Mouse (Mus musculus) liver, postnatal 0 days (tissue): ENCODE results near the gene Gm10320. TPM values are rescaled to one million over a fixed set of nuclear protein-coding genes. Genes with fewer than 3 reads are reported as not detected.

Experiments used
- ATAC-seq: fragments of 200-750 bp; cut with Nextera tagmentation; 2 replicates; pipeline ENCODE4 v1.8.0; 2017; ENCODE audit warnings: mild to moderate bottlenecking, moderate library complexity
- DNase-seq: peaks from one replicate; pipeline ENCODE4 v3.0.0-alpha.2; 2016
- H3K27ac ChIP-seq: fragments of 300-500 bp; sonication (generic); 2 replicates; pipeline ENCODE4 v1.5.1; 2014; ENCODE audit warnings: antibody characterized with exemption, moderate library complexity, mild to moderate bottlenecking, low read depth
- H3K27me3 ChIP-seq: fragments of 300-500 bp; sonication (generic); 2 replicates; pipeline ENCODE4 v1.6.1; 2014; ENCODE audit warnings: low read length, control low read depth, mixed read lengths; ENCODE audit not compliant: insufficient read depth
- H3K36me3 ChIP-seq: fragments of 300-500 bp; sonication (generic); replicated peaks from 2 replicates; pipeline ENCODE4 v1.6.1; 2014; ENCODE audit warnings: mild to moderate bottlenecking, control low read depth, low read length, moderate library complexity, mixed read lengths; ENCODE audit not compliant: insufficient read depth
- H3K4me1 ChIP-seq: fragments of 300-500 bp; sonication (generic); 2 replicates; pipeline ENCODE4 v1.6.1; 2014; ENCODE audit warnings: antibody characterized with exemption, mild to moderate bottlenecking, control low read depth; ENCODE audit not compliant: insufficient read depth
- H3K4me2 ChIP-seq: fragments of 300-500 bp; sonication (generic); 2 replicates; pipeline ENCODE4 v1.6.1; 2014; ENCODE audit warnings: low read depth, mild to moderate bottlenecking, low read length, moderate library complexity, mixed read lengths
- H3K4me3 ChIP-seq: fragments of 300-500 bp; sonication (generic); 2 replicates; pipeline ENCODE4 v1.5.1; 2014; ENCODE audit warnings: low read depth, low read length
- H3K9ac ChIP-seq: fragments of 300-500 bp; sonication (generic); replicated peaks from 2 replicates; pipeline ENCODE4 v1.6.1; 2014; ENCODE audit warnings: mild to moderate bottlenecking, moderate library complexity
- H3K9me3 ChIP-seq: fragments of 300-500 bp; sonication (generic); 2 replicates; pipeline ENCODE4 v1.6.1; 2016; ENCODE audit warnings: mild to moderate bottlenecking, control low read depth, low read length, mixed read lengths
- CTCF ChIP-seq: sonication (generic); IDR thresholded peaks from 2 replicates; pipeline ENCODE4 v1.5.1; 2016; ENCODE audit warnings: antibody characterized with exemption, low read depth
- EP300 ChIP-seq: IDR thresholded peaks from 2 replicates; pipeline ENCODE4 v1.6.1; 2016; ENCODE audit warnings: antibody characterized with exemption, low read depth, mild to moderate bottlenecking
- WGBS: fragments of 180-500 bp; shearing (Covaris S2); extraction: QIAGEN DNeasy Blood & Tissue Kit; methylation state at CpG from one replicate; pipeline ENCODE4 v1.1.7; 2014; ENCODE audit not compliant: insufficient replicate concordance; 5-methylcytosine and 5-hydroxymethylcytosine counted together
- polyA plus RNA-seq: library from polyadenylated mRNA; unstranded; fragments of >200 nt; fragmentation: Nextera tagmentation; extraction: Ambion mirVana; gene quantifications from 2 replicates; pipeline ENCODE4 v1.2.1, GENCODE M21; 2015

Gene Gm10320
- polyA plus RNA-seq, 1 experiment from 2014 or later = 0.63 TPM

DNA sequence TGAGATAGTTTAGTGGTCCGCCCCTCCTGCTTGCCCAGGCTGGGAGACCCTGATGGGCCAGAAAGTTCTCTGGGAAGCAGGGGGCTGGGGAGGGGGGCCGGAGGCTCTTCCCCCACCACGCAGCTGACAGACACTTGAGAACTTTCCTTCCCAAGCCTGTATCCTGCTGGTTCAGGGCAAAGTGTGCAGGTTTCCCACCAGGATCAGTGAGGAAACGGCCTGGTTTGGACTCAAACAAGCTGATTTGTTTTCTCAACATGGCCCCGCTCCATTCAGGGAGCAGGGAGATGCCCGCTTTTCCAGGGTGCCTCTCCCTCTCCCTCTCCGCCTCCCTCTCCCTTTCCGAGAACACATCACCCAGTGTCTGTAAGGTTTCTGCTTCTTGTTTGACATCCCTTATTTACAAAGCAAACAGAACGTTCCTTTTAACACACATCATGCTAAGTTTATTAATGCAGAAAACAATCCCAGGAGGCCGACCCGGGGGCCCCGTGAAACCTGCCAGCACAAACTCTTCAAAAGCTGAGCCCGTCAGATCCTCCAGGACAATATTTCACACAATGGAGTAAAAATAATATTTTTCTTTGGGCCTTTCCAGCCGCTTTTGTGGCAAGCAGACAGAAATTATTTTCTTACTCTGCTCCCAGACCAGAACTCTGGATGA lies 15.5 kb downstream of the Gm10320 start:
- no peak overlapping the region for H3K27ac ChIP-seq
- no peak for ATAC-seq
- 53% methylated on average over 14 of the region's 14 CpGs for WGBS
- H3K27me3 ChIP-seq = 0 out of 2 replicates have a peak, but pooled peaks cover 6% of the 10 kb centered on the region
- no peaks in the 10 kb centered on the region for H3K9me3 ChIP-seq
- H3K9ac ChIP-seq = no peak overlapping the region
- H3K4me1 ChIP-seq = no peaks in the 10 kb centered on the region
- no peak overlapping the region for H3K4me3 ChIP-seq
- no peaks in the 10 kb centered on the region for H3K36me3 ChIP-seq
- DNase-seq = no peak
- TF ChIP-seq CTCF (no peak), EP300 (no peak)
- no peak overlapping the region for H3K4me2 ChIP-seq

DNA sequence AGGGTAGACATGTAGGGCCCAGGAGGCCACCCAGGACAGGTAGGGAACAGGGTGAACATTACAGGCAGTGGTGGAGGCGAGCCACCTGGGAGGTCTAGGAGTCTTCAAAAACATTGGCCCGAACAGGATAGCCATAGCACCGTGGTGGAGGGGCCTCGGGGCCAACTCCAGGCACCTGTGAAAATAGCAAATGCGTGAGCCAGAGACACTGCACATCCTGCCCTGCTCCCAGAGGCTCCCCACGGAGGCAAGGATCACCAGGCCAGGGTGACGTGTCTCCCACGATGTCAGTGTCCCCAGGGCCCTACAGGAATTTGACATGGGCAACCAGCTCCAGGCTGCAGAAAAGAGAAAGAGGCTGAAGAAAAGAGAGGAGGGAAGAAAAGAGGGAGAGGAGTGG lies 16.1 kb downstream of the Gm10320 start:
- Histone ChIP-seq H3K9me3 (no peaks in the 10 kb centered on the region), H3K4me1 (no peaks in the 10 kb centered on the region), H3K9ac (no peak overlapping the region), H3K4me3 (no peak overlapping the region), H3K27ac (no peak overlapping the region), H3K27me3 (0 out of 2 replicates have a peak, but pooled peaks cover 6% of the 10 kb centered on the region), H3K36me3 (no peaks in the 10 kb centered on the region), H3K4me2 (no peak overlapping the region)
- ATAC-seq (no peak), DNase-seq (no peak)
- 46% methylated on average over 8 of the region's 8 CpGs for WGBS
- TF ChIP-seq EP300 (no peak), CTCF (no peak)

DNA sequence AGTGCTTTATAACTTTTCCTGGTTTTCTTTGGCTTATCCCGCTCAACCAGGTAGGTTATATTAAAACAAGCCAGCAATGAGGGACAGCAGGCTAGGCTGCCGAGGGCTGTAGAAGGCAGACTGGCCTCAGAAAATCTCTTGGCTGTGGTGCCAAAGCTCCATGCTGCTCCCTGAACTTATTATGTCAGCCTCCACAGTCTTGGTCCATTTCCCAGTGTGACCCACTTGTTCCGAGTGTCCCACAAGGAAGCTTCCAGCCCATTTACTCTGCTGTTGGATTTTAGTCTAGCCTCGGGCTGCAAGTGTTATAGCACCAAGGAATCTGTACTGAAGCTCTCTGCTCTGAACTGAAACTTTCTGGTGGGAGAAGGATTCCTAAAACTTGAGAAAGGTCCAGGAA lies 18.8 kb downstream of the Gm10320 start:
- ATAC-seq = no peak

DNA sequence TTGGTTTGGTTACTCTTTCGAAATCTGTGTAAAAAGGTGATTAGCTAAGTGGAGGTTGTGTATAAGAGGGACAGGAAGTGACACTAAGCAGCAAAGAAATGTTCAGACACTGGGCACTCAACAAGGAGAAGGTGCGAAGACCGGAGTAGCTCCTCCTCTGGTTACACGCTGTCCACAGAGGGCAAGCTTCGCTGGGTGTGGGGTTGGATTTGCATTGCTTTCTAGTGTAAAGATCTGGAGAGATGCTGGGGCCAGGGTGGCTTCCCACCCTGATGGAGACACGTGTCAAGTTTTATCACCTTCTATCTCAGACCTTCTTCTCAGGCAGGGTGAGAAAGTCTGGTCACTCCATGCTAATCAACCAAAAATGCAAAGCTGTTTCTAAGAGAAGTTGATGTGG lies 20.0 kb downstream of the Gm10320 start:
- TF ChIP-seq EP300 = no peak
- TF ChIP-seq CTCF = no peak
- DNase-seq (no peak), ATAC-seq (no peak)
- Histone ChIP-seq H3K4me1 (no peaks in the 10 kb centered on the region), H3K4me2 (no peak overlapping the region), H3K27me3 (0 out of 2 replicates have a peak, but pooled peaks cover 6% of the 10 kb centered on the region), H3K36me3 (no peaks in the 10 kb centered on the region), H3K4me3 (no peak overlapping the region), H3K9ac (no peak overlapping the region), H3K27ac (no peak overlapping the region), H3K9me3 (no peaks in the 10 kb centered on the region)
- 53% methylated on average over 6 of the region's 6 CpGs for WGBS

More for the DNA sequence above, 18.8 kb downstream of the Gm10320 start:
- Histone ChIP-seq H3K27ac (no peak overlapping the region), H3K9me3 (no peaks in the 10 kb centered on the region), H3K4me1 (no peaks in the 10 kb centered on the region), H3K9ac (no peak overlapping the region), H3K4me3 (no peak overlapping the region), H3K4me2 (no peak overlapping the region), H3K36me3 (no peaks in the 10 kb centered on the region), H3K27me3 (0 out of 2 replicates have a peak, but pooled peaks cover 6% of the 10 kb centered on the region)
- WGBS = 70% methylated on average over 4 of the region's 4 CpGs
- DNase-seq = no peak
- TF ChIP-seq EP300 (no peak), CTCF (no peak)

DNA sequence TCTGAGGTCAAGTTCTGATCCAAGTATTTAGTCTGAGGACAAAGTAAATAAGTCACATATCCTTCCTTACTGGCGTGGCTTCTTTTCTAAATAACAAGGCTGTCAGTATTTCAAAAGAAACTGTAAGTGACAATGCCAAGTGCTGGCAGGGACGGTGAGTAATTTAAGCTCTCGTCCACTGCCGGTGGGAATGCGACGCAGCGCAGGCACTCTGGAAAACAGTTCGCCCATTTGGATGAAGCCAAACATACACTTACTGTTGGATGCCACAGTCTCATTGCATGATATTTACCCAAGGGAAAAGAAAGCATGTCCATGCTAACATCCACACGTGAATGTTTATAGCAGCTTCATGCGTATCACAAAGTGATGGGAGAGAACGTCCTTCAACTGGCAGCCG lies 21.5 kb downstream of the Gm10320 start:
- Histone ChIP-seq H3K27ac (no peak overlapping the region), H3K27me3 (0 out of 2 replicates have a peak, but pooled peaks cover 6% of the 10 kb centered on the region), H3K36me3 (no peaks in the 10 kb centered on the region), H3K4me1 (no peaks in the 10 kb centered on the region), H3K4me2 (no peak overlapping the region), H3K9me3 (no peaks in the 10 kb centered on the region), H3K4me3 (no peak overlapping the region), H3K9ac (no peak overlapping the region)
- ATAC-seq (no peak), DNase-seq (no peak)
- TF ChIP-seq EP300 (no peak), CTCF (no peak)
- WGBS = 72% methylated on average over 12 of the region's 12 CpGs

DNA sequence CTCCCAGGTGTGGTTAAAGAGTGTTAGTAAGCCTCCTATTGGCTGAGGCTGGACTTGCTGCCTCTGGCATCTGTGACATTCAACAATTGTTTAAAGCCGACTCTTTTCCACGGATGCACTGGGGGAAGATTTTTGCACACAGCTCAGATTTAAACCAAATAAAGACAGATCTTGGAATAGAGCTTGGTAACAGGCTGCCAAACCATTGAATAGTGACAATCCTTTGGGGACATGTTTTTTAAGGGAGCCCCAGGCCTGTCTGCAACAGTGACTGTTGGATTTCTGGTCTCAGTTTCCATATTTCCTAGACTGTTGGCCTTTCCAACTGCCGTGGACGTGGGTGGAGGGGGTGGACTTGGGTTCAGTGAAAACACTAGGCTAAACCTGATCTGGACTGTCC lies 21.9 kb downstream of the Gm10320 start:
- no peak for TF ChIP-seq CTCF
- 62% methylated on average over 4 of the region's 4 CpGs for WGBS
- no peaks in the 10 kb centered on the region for H3K4me1 ChIP-seq
- no peak overlapping the region for H3K4me3 ChIP-seq
- H3K4me2 ChIP-seq = no peak overlapping the region
- no peak for ATAC-seq
- no peak for DNase-seq
- H3K27ac ChIP-seq = no peak overlapping the region
- no peaks in the 10 kb centered on the region for H3K9me3 ChIP-seq
- no peaks in the 10 kb centered on the region for H3K36me3 ChIP-seq
- H3K9ac ChIP-seq = no peak overlapping the region
- 0 out of 2 replicates have a peak, but pooled peaks cover 6% of the 10 kb centered on the region for H3K27me3 ChIP-seq
